Mouse (Mus musculus) bone marrow macrophage, adult 2 months (primary cell): Measurements from ENCODE around the gene Fam32a. TPM values are rescaled to one million over a fixed set of nuclear protein-coding genes. Genes with fewer than 3 reads are reported as not detected.
A peak's percentile ranks its signal among the peaks of the same experiment; 100 is the strongest.

ENCODE experiments used
- H3K27ac ChIP-seq: 2 replicates; pipeline ENCODE4 v1.5.1; 2012; ENCODE audit warnings: low read depth, low read length; ENCODE audit not compliant: insufficient read depth
- H3K4me1 ChIP-seq: 2 replicates; pipeline ENCODE4 v1.6.1; 2012; ENCODE audit warnings: low read length; ENCODE audit not compliant: control insufficient read depth, insufficient read depth
- H3K4me3 ChIP-seq: 2 replicates; pipeline ENCODE4 v1.5.1; 2012; ENCODE audit warnings: mild to moderate bottlenecking, low read length, moderate library complexity; ENCODE audit not compliant: insufficient read depth
- CTCF ChIP-seq: IDR thresholded peaks from 2 replicates; pipeline ENCODE4 v1.5.1; 2012; ENCODE audit warnings: low read depth, mild to moderate bottlenecking, low read length, moderate library complexity
- POLR2A ChIP-seq: IDR thresholded peaks from 2 replicates; pipeline ENCODE4 v1.6.1; 2012; ENCODE audit warnings: mild to moderate bottlenecking, low read depth, low read length, borderline replicate concordance
- polyA plus RNA-seq: library from polyadenylated mRNA; stranded (reverse); fragments of >200 nt; gene quantifications from 2 replicates; pipeline ENCODE4 v1.2.4, GENCODE M21; 2012; ENCODE audit not compliant: missing spikeins, insufficient read depth, insufficient read length

The Fam32a gene
- polyA plus RNA-seq, 1 experiment, result 58.3 TPM

- Histone ChIP-seq H3K27ac (no peak overlapping the region), H3K4me3 (no peak overlapping the region)
- no peak for TF ChIP-seq POLR2A
- TF ChIP-seq CTCF, result no peak
These were observed 52.2 kb downstream of the Fam32a start for GRCm38 (mm10) chr8:72271691-72272090.

GRCm38 (mm10) chr8:72272361-72272760, 52.8 kb downstream of the Fam32a start:
- peaks cover 21% of the 10 kb centered on the region for H3K4me1 ChIP-seq
- TF ChIP-seq POLR2A (no peak), CTCF (peak; percentile 46)
- no peak overlapping the region for H3K4me3 ChIP-seq
- H3K27ac ChIP-seq, result no peak overlapping the region

More at GRCm38 (mm10) chr8:72271691-72272090, 52.2 kb downstream of the Fam32a start:
- H3K4me1 ChIP-seq, result peaks cover 21% of the 10 kb centered on the region

GRCm38 (mm10) chr8:72273111-72273770, 53.7 kb downstream of the Fam32a start:
- H3K27ac ChIP-seq, result no peak overlapping the region
- TF ChIP-seq POLR2A (no peak), CTCF (no peak)
- H3K4me1 ChIP-seq, result peaks cover 18% of the 10 kb centered on the region
- H3K4me3 ChIP-seq, result no peak overlapping the region

- H3K4me1 ChIP-seq, result peaks cover 12% of the 10 kb centered on the region
- no peak overlapping the region for H3K27ac ChIP-seq
- H3K4me3 ChIP-seq, result no peak overlapping the region
- TF ChIP-seq CTCF, result no peak
- TF ChIP-seq POLR2A, result no peak
These were observed 54.3 kb downstream of the Fam32a start for GRCm38 (mm10) chr8:72273807-72274206.

Other genes starting within 250 kb of the Fam32a start
- 16.6 and 18.1 TPM in 2 replicates for gene Cyp4f18, start 210.1 kb upstream of the Fam32a start, polyA plus RNA-seq
- gene Olfr372, start 178.5 kb upstream of the Fam32a start, polyA plus RNA-seq, result not detected in 2 replicates
- 0.33 TPM in 1 of 2 replicates, not detected in the other for gene Olfr373, start 136.6 kb upstream of the Fam32a start, polyA plus RNA-seq
- gene Olfr374, start 112.7 kb upstream of the Fam32a start, polyA plus RNA-seq, result 0.32 and 0.52 TPM in 2 replicates
- gene Tpm4, start 84.8 kb upstream of the Fam32a start, polyA plus RNA-seq, result 235 and 239 TPM in 2 replicates
- gene Rab8a, start 58.5 kb upstream of the Fam32a start, polyA plus RNA-seq, result 113 and 128 TPM in 2 replicates
- 0.29 TPM in 1 of 2 replicates, not detected in the other for gene Hsh2d, start 30.1 kb upstream of the Fam32a start, polyA plus RNA-seq
- 0.54 TPM in 1 of 2 replicates, not detected in the other for gene Cib3, start 6.9 kb upstream of the Fam32a start, polyA plus RNA-seq
- gene Gm11034, start 6.1 kb upstream of the Fam32a start, polyA plus RNA-seq, result not detected in 2 replicates
- gene Ap1m1, start 20.3 kb downstream of the Fam32a start, polyA plus RNA-seq, result 51.4 and 60.2 TPM in 2 replicates
- gene Gm10282, start 85.5 kb downstream of the Fam32a start, polyA plus RNA-seq, result 6.7 TPM in 1 of 2 replicates, not detected in the other
- gene Klf2, start 99.3 kb downstream of the Fam32a start, polyA plus RNA-seq, result 34.3 and 37.1 TPM in 2 replicates
- gene Eps15l1, start 201.7 kb downstream of the Fam32a start, polyA plus RNA-seq, result 64.0 and 65.1 TPM in 2 replicates
- 0.52 and 0.79 TPM in 2 replicates for gene Calr3, start 224.1 kb downstream of the Fam32a start, polyA plus RNA-seq
- 6.2 and 13.5 TPM in 2 replicates for gene 1700030K09Rik, start 224.2 kb downstream of the Fam32a start, polyA plus RNA-seq